Mouse (Mus musculus) hindlimb bud, embryonic 11.5 days (tissue): ENCODE results near the gene Acvr1.

Source experiments
- DNase-seq: peaks from one replicate; pipeline ENCODE4 v3.0.0-alpha.2; 2012; ENCODE audit warnings: low read depth, low spot score; ENCODE audit errors: extremely low spot score

Acvr1 gene

GRCm38 (mm10) chr2:58521621-58522020 is 45.3 kb downstream of the Acvr1 start:
- no peak for DNase-seq

GRCm38 (mm10) chr2:58520727-58521126 is 46.2 kb downstream of the Acvr1 start:
- no peak for DNase-seq

- DNase-seq: no peak
These were observed 48.4 kb downstream of the Acvr1 start for GRCm38 (mm10) chr2:58518517-58518916.

- no peak for DNase-seq
These were observed 50.0 kb downstream of the Acvr1 start for GRCm38 (mm10) chr2:58516920-58517319.

- DNase-seq: no peak
These were observed 51.0 kb downstream of the Acvr1 start for GRCm38 (mm10) chr2:58516000-58516399.

- no peak for DNase-seq
These were observed 52.5 kb downstream of the Acvr1 start for GRCm38 (mm10) chr2:58514489-58514888.

GRCm38 (mm10) chr2:58513212-58513611 is 53.7 kb downstream of the Acvr1 start:
- no peak for DNase-seq

GRCm38 (mm10) chr2:58510192-58510591 is 56.8 kb downstream of the Acvr1 start:
- DNase-seq: no peak

GRCm38 (mm10) chr2:58505306-58506090 is 61.5 kb downstream of the Acvr1 start:
- DNase-seq: no peak

GRCm38 (mm10) chr2:58496647-58497410 is 70.1 kb downstream of the Acvr1 start:
- DNase-seq: no peak

GRCm38 (mm10) chr2:58495271-58495670 is 71.7 kb downstream of the Acvr1 start:
- DNase-seq: no peak

GRCm38 (mm10) chr2:58493685-58494635 is 73.0 kb downstream of the Acvr1 start:
- no peak for DNase-seq

GRCm38 (mm10) chr2:58489275-58489674 is 77.7 kb downstream of the Acvr1 start:
- no peak for DNase-seq

GRCm38 (mm10) chr2:58488404-58488803 is 78.6 kb downstream of the Acvr1 start:
- no peak for DNase-seq

- no peak for DNase-seq
These were observed 79.7 kb downstream of the Acvr1 start for GRCm38 (mm10) chr2:58487279-58487560.

GRCm38 (mm10) chr2:58486441-58487278 is 80.3 kb downstream of the Acvr1 start:
- peak; percentile 20 for DNase-seq

GRCm38 (mm10) chr2:58485683-58486082 is 81.3 kb downstream of the Acvr1 start:
- no peak for DNase-seq

GRCm38 (mm10) chr2:58485152-58485551 is 81.8 kb downstream of the Acvr1 start:
- DNase-seq: no peak

- DNase-seq: no peak
These were observed 82.5 kb downstream of the Acvr1 start for GRCm38 (mm10) chr2:58484284-58484965.
